Mouse (Mus musculus) kidney, postnatal 4 days (tissue): ENCODE measurements around the gene Jak2.

Experiments used
- DNase-seq, 2 experiments: peaks; one replicate each; pipeline ENCODE4 v3.0.0; 2021; ENCODE audit warnings: mixed read lengths in 2 of 2

The Jak2 gene

DNA sequence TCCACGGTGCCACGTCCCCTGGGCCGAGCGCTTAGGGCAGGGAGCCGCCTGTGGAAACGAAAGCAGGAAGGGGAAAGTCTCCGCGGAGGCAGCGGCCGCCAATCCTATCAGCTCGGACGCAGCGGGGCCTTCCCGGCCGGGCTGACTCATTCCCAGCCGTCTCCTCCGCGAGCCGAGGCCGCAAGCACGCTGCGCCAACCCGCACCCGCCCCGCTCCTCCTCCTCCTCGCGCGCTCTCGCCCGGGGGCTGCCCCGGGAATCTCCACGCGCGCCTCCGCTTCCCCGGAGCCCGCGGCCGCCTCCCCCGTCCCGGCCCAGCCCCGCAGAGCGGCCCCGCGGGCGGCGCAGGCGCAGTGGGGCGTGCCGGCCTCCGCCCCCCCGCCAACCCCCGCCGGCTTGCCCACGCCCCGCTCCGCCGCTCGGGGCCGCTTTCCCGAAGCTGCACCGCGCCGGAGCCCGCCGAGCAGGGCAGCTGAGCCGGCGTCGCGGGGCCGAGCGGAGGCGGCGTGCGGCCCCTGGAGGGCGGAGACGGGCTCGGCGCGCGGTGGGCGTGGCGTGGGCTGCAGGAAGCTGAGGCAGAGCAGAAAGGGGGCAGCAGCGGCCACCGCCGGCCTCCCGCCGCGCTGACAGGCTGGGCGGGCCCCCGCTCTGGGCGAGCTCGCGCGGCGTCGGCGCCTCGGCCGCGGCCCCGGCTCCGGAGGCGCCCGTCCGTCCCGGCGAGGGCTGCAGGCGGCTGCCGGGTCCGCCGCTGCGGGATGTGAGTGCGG is at the start of gene Jak2:
Gene Jak2, plus strand, starts transcription at position 638 of the 767 bp plus-strand sequence.
- DNase-seq = peak; percentile 95 to 97

DNA sequence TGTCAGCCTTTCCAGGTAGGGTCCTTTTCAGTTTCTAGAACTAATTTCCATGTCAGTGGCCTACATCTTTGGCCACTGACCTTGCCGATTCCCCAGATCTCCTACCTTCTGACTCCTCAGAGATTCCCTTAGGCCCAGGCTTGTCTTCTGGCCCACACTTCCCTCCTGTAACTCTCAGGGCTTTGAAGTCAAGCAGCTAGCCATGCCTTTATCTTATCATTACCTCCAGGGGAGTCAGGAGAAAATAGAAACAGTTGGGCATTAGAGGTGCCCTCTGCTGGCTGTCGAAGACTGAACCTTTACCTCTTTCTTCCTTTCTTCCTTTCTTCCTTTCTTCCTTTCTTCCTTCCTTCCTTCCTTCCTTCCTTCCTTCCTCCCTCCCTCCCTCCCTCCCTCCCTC is 48.3 kb upstream of the Jak2 start:
- DNase-seq = no peak

DNA sequence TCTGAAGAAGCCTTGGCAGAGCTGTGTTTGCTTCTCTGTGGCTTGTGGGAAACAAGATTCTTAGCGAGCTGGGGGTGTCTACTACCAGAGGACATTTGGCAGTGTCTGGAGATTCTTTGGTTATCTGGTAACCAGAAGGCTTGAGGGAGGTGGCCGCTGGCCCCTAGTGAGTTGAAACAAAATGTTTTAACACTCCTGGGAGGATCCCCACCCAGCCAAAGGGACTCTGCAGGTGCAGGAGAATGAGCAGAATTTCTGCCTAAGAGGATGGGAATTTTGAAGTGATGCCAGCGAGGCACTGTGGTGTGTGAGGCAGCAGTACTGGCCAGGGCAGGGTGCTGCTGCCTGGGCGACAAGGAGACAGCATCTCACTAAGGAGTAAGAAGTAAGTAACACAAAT is 47.0 kb upstream of the Jak2 start:
- DNase-seq = no peak

DNA sequence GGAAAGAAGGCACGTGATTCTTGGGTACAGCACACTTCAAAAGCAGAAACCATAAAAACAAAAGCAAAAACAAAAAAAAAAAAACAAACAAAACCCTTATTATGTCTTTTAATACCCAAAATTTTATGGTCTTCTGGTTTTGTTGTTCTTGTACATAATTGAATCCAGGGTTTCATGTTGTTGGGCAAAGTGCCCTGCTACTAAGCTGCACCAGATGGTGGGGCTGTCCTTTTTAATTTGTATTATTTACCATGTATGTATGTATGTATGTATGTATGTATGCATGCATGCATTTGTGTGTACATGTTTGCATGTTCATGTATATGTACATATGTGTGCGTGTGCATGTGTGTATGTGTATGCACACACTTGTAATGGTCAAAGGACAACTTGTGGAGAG is 46.4 kb upstream of the Jak2 start:
- DNase-seq = no peak

DNA sequence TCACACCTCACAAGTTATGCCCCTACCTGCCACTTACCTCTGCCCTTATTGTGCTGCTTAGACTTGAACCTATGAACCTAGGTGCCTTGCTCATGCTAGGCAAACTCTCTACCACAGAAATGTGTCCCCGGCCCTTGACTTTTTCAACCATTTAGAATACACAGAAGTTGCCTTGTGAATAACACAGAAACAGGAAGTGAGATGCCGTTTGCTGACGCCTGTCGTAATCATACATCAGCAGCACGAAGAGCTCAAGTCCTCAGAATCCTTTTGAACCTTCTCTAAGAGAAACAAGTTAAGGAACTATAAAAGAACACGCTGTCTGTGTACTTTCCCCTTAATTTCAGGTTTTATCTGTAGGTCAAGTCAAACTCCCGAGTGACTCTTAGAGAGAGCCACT is 41.7 kb upstream of the Jak2 start:
- no peak for DNase-seq

DNA sequence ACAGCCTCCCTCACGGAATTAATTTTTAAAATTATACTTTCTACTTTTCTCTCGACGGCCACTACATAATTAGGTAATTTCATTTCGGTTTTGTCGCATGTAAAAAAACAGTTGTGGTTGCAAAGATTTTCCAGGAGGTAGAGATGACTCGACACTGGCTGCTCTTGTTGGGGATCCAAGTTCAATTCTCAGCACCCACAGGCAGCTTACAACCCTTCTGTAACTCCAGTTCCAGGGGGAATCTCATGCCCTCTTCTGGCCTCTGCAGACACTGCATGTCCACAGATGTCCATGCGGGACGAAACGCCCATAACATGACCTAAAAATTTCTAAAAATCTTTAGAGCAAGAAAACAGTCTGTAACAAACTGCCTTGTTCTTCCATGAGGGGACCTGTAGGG is 41.3 kb upstream of the Jak2 start:
- DNase-seq = no peak

DNA sequence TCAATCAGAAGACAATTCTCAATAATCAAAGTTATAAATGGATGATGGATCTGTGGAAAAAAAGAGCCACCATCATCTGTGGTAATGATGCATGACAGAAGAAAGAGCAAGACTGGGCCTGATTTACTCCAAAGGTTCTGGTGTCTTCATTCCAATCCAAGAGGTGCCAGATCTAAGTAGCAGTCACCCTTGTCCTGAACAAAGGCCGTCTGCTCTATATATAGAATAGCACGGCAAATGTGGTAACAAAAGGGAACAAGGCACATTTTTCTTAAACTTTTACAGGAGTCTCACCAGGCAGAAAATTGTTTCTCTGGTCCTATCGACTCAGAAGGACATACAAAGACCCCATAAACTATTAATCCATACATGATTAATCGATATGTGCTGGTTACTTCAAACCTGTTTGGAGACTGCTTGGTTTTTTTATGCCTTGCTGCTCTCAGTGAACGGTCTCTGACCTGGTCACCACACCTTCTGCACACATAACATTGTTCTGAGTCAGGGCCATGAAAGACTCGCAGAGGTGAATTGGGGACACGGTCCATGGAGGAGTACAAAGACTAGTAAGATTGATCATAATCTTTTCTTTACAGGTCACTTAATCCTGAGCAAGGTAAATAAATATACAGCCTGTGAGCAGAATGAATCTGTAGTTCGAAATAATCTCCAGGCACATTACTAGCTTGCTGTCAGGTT is 35.7 kb upstream of the Jak2 start:
- DNase-seq = no peak

DNA sequence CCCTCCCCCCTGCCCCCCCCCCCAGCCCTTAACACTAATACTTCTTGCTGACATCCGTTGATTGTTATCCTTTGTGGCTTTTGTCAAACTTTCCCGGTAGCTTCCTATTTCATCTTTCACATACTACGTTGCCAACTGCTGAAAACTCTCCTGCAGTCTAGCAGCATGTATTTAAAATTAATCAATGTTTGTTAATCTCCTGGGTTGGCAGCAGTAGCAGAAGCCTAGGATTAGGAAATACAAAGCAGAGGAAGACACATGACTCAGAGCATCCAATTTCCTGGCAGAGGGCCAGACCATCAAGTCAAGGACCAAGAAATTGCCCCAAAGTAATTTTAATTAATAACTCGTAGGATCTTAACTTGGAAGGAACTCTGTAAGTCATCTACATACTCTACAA is 29.8 kb upstream of the Jak2 start:
- peak in 1 of 2 experiments; percentile 26 for DNase-seq

DNA sequence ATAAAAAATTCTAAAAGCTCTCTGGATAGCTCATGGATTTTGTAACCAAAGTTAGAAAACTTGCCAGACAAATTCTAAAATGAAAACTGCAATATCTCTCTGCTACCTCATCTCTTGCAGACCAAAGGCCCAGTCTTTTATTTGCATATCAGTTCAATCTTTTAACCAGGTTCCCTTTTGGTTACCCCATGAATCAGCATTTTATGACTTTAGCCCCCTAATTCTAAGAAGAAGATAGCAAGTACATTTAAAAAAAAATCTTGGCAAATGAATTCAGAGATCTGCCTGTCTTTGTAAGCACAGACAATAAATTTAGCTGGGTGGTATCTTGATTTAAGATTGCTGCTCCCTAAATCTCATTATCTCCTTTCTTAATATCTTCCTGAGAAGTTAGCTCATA is 26.7 kb upstream of the Jak2 start:
- DNase-seq = no peak

DNA sequence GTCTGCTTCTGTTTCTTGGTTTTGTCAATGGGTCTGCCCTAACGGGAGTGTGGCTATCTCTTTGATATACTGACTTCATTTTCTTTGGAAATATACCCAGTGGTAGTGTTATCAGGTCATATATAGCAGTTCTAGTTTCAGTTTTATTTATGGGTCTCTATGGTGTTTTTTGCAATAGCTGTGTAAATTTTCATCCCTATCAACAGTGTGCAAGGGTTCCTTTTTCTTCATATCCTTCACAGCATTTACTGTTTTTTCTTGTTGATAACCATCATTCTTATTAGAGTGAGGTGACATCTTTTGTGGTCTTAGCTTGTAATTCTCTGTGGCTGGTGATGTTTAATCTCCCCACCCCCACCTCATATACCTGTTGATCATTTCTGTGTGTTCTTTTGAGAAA is 24.6 kb upstream of the Jak2 start:
- DNase-seq = no peak

DNA sequence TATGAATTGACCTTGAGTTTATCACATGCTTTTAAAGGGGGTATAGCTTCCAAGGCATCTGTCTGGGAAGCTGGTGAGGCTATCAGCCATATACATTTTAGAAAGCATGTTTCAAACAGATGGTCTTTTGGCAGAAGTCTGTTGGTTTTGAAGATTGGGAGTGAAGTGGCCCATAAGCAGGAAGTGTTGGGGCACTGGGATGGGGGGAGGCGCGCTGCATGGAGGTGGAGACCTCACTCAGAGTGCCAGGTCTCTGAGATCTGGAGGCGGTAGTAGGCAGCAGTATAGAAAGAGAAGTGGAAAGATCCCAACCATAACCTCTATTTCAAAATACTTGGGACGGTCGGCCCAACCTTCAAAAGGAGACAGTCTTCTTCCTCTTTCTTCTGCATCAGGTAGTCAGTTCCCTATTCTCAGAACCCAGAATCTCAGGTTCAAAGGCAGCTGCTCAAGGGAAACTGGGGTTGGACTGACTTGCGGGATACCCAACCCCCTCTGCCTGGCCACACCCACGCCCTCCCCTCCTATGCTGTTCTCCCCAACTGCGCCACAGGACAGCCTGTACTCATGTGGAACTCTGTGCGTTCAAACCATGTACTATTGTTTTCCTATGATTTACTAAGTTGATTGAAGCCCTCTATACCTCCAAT is 23.6 kb upstream of the Jak2 start:
- no peak for DNase-seq

DNA sequence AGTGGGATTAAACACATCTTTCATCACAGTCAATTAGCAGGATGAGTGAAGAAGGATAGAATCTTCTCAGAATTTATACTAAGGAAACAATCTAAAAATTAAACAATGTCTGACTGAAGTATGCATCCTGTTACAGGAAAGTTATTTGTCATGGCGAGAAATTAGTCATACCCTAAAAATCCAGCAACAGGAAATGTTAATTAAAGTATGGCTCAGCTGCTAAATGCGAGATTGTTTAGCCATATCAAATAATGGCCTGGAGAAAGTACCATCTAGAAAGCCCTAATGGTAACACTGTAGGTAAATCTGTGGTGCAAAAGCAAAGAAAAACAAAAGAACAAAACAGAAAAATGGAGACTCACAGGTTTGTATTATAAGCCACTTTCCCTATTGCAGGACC is 22.6 kb upstream of the Jak2 start:
- no peak for DNase-seq

DNA sequence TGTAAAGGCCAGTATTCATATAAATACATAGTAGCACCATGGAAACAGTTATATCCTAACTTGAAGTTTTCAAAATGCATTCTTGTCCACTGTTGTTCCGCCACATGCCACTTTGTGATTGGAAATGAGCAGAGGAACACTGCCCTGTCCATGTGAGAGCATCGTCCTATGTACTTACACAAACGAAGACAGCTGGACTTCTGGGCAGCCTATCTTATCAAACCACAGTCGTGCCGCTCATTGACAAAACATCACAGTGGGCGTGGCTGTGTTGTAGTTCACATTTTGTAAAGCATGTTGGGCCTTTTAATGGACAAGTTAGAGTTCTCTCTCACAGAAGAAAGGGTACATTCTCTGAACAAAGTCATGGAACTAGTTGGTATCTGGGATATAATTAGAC is 18.9 kb upstream of the Jak2 start:
- no peak for DNase-seq

DNA sequence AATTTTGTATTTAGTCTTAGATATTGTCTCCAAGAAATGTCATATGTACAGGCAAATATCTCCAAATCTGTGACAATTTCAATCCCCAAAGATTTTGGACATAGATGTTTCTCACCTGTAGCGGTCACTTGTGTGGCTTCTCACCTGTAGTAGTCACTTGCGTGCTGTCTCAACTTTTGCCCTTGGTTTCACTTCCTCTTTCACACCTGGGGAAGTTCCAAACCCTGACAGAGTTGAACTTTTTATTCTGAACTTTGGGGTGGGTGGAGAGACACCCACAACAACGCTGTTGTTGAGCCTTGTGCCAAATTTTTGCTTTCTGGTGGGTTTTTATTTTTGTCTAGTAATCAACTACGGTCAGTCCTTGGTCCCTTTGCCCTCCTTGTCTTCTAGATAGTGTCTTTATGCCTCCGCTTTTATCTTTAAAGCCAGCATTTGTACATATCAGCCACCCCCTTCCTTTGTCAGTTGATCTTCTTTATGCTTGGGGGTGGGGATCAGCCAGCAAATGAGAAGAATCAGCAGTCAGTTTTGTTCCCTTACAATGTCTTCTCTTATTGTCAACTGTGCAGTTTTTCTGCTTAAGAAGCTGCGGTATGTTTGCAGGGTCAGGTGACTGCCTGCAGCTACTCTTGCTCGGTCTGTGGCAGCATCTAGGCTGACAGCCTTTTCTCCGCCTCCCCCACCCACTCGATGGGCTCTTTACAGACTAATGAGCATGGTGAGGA is 14.8 kb upstream of the Jak2 start:
- peak in 1 of 2 experiments; percentile 17 for DNase-seq

DNA sequence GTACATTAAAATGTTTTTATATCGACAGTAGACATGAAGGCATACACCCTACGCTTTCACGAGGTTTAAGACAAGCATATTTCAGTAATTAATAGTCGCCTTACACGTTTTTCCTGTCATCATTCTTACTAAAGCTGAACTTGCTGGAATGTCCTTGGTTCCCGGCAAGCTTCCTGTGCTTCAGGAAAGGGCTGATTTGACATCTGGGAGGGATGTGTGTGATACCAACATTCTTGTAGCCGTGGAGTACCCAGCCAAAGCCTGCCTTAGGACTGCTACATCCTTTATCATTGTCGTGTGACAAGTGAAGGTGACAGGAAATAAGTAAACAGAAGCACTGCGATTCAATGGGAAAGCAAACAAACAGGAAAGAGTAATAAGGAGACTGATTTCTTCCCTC is 13.5 kb upstream of the Jak2 start:
- DNase-seq = no peak

DNA sequence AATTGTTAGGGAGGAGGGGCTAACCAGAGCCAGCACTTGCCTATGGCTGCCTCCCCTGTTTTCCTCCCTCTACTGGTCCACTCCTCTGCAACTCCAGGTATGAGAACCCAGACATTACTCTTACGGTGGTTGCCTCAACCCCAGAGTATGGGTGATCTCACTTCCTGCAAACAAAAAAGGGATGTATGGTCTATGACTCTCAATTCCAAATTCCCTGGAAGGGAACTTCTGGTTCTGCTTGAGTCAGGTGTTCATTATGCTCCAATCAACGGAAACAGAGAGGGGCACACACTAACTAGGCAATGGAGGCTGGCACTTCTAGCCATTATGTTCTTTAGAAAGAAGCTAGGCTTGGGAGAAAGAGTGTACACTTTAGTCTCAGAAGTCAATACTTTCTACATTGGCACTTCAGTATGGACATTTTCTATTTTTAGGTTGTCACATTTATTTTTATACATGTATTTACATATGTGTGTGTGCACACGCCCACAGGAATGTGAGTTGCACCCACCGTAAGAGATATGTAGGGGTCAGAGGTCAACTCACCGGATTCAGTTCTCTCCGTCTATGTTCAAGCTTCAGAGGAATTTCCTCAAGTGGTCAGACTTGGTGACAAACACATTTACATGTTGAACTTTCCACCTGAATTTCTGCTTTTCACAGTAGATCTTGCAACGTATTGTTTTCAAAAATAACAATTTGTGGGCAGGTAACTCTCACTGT is 12.0 kb upstream of the Jak2 start:
- DNase-seq = no peak

DNA sequence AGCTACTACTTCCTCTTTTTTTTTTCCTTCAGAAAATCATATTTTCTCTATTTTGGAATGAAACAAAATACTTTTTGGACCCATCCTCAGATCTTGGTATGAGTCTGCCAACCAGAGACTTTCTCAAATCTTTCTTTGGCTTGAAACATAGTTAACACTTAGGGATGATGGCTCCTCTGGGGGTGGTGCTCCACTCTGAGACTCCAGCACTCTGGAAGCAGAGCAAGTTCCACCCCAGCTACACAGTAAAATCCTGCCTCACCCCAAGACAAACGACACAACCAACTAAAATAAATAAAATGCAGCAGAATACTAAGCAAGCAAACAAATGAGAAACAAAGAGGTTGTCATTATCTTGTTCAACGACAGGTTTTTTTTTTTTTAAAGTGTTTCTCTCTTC is 11.0 kb upstream of the Jak2 start:
- DNase-seq = no peak

DNA sequence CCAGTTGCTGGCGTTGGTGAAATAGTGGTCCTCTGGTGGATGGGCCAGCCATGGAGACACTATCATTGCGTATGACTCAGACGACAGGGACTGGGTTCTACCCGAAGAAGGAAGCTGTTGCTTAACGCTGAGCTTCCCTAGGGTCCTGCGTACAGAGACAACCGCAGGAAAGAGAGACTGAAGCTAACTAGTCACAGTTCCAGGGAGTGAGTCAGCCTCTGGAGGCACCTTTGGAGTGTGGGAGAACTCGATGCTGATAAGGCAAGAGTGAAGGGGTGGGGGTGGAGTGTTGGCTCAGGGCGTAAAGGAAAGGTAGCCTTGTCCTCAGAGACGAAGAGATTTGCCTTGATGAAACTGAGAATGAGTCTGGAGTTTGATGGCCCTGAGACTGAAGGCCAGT is 10.0 kb upstream of the Jak2 start:
- no peak for DNase-seq

DNA sequence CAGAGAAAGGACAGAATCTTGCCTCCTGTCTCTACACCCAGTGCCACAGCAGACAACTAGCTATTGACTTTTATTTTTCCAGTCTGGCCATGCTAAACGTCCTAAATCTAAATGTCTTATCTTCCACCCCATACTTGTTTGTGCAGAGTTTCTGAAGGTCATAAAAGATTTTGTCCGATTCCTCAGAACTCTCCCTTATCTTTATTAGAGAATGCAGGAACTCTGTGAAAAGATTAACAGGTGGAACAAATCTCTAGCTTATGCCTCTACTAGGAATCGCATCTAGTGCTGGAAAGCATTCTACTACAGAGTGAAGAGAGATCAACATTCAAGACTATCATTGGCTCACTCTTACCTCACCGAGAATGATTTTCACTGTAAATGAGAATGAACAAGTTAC is 1.7 kb upstream of the Jak2 start:
- DNase-seq = no peak

DNA sequence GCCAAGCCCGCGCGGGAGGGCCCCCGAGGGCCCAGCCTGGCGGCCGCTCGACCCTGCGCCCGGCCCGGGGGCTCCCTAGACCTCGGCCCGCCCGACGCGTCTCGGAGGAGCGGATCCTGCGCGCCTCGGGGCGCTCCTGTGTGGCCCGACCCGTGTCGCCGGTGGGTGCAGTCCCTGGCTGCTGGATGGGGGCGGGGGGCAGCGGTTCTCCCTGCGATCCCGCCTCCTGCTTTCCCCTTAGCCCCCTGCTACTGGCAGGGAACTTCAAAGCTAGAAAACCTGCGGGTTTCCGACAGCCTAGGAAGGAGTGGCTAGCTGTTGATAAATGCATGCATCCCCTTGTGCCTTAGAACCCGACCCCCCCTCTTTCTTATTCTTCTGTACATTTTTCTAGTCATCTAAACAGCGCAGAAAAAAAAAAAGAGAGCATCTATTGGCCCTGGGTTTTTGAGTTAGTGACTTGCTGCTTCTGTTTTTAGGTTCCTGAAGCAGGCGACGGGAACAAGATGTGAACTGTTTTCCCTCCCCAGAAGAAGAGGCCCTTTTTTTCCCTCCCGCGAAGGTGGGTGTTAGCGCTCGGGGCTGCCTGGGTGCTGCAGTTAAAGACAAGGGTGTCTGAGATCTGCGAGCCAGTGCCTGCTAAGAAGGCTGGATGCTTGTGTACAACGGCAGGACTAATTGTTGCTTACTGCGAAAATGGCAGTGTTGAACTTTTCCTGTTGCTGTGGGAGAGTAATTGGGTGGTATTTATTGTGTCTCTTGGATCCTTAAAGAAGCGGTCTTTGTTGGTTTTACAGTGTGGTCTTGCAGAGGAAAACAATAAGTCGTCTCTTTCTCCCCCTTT is 552 bp downstream of the Jak2 start:
- peak; percentile 61 to 71 for DNase-seq

DNA sequence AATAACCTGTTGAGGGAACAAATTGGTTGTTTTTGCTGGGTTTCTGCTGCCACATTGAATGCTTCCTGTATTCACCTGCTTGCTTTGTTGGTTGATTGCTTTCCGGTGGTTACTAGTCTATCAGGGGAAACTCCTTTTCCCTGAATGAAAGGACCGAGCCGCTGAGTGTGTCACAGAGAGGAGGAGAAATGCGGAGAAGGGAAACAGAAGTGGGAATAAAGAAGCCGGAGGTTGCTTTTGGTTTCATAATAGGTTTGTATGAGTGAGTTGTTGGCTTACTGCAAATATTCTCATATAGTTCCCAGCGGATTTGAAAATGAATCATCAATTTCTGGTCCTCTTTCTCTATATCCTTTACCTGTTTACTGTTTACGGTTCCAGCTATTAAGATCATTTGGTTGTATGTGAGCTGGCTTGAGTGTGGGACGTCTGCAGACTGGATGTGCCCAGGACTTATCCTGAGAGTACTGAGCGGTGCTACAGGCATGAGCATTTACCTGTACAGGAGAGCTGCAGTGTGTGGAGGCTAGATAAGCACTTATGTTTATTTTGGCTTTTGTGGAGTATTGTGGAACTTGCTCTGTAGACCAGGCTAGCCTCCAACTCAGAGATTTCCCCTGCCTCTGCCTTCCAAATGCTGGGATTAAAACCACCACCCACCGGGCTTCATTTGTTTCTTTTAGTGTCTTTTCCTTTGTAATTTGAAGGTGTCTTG is 1.4 kb downstream of the Jak2 start:
- no peak for DNase-seq
